Mouse (Mus musculus): Measurements from ENCODE around the gene Zfp580.
"Not testable (repeated sequence)": the region's sequence is repeated elsewhere in the genome, so short reads cannot be mapped to it uniquely, and the experiment has no call there.

The Zfp580 gene

DNA sequence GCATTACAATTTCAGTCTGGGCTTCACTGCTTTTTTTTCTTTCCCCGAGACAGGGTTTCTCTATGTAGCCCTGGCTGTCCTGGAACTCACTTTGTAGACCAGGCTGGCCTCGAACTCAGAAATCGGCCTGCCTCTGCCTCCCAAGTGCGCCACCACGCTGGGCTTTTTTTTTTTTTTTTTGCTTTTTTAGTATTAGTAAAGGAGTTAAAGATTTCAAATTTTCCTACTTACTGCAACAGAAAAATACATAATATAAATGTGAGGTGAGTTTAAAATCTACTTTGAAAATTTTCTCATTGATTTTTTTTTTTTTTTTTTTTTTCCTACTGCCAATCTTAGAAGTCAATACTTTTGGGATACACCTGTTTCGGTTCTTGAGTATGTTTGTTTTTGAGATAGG is 13.5 kb downstream of the Zfp580 start:
- DNase-seq (ENCODE audit: low spot score): no peak

- DNase-seq (ENCODE audit: low spot score): no peak
Observed at GRCm38 (mm10) chr7:5073586-5073985, 22.2 kb downstream of the Zfp580 start.

GRCm38 (mm10) chr7:5074984-5075383 is 23.6 kb downstream of the Zfp580 start:
- no peak for DNase-seq (ENCODE audit: low spot score)

GRCm38 (mm10) chr7:5076931-5077330 is 25.6 kb downstream of the Zfp580 start:
- no peak for DNase-seq (ENCODE audit: low spot score)

DNA sequence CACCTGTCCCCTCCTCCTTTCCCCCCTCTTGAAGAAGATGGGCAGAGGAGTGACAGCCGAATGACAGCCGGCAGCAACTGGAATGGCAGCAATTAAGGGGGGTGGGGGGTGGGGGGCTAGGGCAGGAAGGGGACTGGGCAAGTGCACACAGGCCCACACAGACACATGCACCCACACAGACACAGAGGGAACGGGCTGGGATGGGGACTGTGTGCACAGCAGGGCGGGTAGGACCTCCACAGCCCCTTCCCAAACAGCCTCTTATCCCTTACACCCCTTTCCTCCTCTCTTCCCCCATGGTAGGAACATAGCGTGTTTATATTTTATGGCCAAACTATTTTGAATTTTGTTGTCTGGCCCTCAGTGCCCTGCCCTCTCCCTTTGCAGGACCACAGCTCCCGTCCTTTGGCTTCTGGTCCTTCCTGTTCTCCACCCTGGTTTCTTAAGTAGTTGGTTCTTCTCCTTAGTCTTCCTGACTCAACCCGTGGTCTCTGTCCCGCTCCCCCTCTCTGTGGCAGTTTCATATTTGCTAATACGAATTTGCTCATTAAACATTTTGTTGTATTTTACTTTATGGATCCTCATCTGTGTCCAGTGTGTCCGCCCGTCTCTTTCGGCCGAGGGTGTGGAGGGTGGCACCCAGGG is 28.1 kb downstream of the Zfp580 start:
- DNase-seq (ENCODE audit: low spot score): not testable (repeated sequence)

DNA sequence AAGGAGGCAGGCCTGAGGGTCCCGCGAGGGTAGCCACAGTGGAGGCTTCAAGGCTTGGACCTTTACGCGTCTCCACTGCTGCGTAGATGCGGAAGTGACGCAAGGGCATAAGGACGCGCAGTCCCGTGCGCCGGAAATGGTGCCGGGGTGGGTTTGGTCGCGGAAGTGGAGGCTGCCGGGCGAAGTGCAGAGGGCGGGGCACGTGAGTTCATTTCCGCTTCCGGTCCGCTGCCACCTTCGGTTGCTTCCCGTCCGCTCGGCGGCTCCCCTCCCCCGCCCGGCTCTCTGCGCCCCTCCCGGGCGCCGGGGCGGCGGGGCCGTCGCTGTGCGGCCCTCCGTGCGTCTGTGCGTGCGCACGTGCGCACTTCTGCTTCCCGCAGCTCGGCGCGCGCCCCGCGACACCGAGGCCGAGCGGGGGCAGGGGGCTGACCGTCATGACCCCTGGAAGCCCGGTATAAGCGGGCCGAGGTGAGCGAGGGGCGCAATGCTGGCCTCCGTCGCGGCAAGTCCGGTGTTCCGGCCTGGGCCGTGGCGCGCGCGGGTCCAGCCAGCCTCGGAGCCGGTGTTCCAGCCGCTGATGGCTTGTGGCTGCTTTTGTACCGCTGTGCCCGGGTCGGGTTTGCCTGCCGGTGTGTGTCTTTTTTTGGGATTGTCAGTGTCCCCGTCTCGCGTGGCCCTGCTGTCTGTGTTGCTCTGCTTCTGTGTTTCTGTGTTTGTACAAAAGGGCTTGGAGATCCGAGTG is 28.8 kb downstream of the Zfp580 start, which contains the start of gene Epn1:
Epn1 (plus strand) TSS at position 226 of the 742 bp plus-strand sequence.
- DNase-seq (ENCODE audit: low spot score): peak; percentile 92

- no peak for DNase-seq (ENCODE audit: low spot score)
Observed at GRCm38 (mm10) chr7:5080815-5081214, 29.5 kb downstream of the Zfp580 start.

DNA sequence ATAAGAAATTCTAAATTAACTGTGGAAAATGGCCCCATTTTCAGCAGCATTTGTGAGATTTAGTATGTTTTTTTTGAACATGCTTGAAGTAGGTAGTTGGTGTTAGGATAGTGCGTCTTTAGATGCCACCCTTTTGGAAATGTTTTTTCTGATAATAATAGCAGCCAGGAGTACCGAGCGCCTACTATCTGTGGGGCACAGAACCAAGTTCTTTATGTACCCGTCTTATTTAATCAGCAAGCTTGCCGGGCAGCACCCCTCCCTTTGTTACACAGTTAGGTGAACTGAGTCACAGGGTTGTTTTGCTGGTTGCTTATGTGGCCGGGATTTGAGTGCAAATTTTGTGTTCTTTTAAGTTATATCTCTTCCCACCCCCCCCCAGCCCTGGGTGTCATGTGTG is 29.9 kb downstream of the Zfp580 start:
- no peak for DNase-seq (ENCODE audit: low spot score)

DNA sequence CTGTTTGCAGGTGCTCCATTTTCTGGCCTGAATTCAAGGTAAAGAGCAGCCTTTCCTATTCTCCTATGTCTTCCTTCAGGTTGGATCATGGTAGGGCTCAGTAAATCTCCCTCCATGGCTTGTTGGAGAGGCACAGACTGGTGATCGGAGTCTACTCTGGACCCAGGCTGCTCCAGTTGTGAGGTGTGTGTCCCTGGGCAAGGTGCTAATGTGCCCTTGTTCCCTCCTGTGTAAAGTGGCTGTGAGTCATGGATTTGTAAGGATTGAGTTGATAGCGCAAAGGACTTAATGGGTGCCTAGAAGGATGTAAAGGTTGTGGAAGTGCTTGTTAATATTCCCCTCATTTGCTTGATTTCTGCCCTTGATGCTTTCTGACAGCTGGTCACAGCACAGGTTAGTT is 30.6 kb downstream of the Zfp580 start:
- DNase-seq (ENCODE audit: low spot score): no peak

DNA sequence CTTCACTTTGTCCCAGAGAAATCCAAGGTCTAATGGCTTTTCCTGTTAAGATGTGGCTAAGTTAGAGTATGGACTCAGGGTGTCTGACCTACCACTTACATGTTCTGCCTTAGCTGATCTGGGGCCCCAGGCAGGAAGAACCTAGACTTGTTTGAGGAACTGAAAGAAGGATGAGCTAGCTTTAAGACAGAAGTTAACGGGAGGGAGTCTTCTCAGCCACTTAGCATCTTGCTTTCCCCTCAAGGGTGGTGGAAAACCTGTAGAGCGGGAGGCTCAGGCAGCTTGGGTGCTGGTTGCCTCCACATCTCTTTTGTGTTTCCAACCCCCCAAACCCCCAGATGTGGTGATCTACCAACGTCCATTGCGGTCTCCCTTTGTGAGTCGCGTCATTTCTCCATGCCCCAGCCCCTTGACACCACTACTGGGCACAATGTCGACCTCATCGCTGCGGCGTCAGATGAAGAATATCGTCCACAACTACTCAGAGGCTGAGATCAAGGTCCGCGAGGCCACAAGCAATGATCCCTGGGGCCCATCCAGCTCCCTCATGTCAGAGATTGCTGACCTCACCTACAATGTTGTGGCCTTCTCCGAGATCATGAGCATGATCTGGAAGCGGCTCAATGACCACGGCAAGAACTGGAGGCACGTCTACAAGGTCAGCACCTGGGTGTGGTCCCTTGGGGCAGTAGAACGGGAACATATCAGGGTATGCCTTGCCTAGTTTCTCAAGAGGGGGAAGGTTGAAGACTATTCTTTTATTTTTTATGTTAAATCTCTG is 32.2 kb downstream of the Zfp580 start:
- DNase-seq (ENCODE audit: low spot score): no peak

DNA sequence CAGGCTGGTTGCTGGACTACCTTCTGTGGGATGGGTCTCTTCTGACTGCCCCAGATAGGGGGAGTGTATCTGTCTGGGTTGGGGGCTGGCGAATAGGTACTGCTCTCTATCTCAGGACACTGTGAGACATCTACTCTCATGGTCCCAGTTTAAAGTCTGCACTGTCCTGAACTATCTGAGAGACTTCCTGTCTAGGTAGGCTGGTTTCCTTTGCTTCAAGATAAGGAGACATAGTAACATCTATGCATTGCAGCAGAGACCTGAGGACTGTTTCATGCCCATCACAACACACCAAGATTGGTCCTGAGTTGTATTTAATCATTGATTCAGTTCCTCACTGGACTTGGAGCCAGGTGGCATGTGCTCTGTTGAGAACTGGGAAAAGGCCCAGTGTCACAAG is 34.2 kb downstream of the Zfp580 start:
- DNase-seq (ENCODE audit: low spot score): no peak

GRCm38 (mm10) chr7:5086921-5087440 is 35.6 kb downstream of the Zfp580 start:
- no peak for DNase-seq (ENCODE audit: low spot score)

DNA sequence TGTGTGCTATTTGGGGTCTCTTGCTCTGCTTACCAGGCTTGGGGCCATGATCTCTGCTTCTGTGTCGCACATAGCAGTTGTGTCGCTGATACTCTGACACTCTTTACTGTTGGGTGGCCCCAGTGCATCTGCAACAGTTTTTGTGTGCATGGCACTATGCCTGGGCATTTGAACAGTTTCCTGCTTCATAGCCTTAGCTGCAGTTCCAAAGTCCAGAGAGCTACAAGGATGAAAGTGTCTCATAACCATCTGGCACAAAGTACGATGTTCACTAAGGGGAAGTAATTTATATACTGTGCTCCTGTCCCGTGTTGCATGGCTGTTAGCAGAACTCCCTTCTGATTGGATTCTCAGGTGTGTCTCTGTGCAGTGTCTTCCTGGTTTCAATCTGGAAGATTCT is 36.5 kb downstream of the Zfp580 start:
- DNase-seq (ENCODE audit: low spot score): no peak

DNA sequence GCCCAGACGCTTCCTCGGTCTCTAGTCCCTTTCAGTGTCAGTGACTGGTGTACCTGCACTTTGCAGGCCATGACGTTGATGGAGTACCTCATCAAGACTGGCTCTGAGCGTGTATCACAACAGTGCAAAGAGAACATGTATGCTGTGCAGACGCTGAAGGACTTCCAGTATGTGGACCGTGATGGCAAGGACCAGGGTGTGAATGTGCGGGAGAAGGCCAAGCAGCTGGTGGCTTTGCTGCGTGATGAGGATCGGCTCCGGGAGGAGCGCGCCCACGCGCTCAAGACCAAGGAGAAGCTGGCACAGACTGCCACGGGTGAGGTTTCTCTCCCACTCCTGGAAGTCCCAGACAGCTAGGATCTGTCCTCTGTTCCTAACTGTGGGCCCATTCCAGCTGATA is 38.5 kb downstream of the Zfp580 start:
- DNase-seq (ENCODE audit: low spot score): no peak

- DNase-seq (ENCODE audit: low spot score): no peak
Observed at GRCm38 (mm10) chr7:5091008-5091728, 39.8 kb downstream of the Zfp580 start.

- no peak for DNase-seq (ENCODE audit: low spot score)
Observed at GRCm38 (mm10) chr7:5092381-5092780, 41.0 kb downstream of the Zfp580 start.

GRCm38 (mm10) chr7:5092831-5093510 is 41.6 kb downstream of the Zfp580 start:
- no peak for DNase-seq (ENCODE audit: low spot score)

DNA sequence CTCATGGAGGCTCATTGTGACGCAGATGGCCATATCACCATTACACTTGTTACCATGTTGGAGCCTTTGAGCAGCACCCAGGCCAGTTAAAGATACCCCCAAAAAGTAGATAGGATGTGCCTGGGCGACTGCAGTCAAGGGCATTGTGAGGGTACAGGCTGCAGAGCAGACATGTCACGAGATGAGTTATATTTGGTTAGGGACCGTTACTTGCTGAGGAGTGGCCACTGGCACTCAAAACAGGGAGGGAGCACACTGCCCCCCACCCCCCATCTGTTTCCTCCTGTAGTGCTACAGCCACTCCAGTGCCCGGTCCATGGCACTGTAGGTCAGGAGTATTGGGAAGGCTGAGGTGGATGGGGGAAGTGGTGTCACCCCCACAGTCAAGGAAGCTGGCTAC is 47.4 kb downstream of the Zfp580 start:
- no peak for DNase-seq (ENCODE audit: low spot score)

DNA sequence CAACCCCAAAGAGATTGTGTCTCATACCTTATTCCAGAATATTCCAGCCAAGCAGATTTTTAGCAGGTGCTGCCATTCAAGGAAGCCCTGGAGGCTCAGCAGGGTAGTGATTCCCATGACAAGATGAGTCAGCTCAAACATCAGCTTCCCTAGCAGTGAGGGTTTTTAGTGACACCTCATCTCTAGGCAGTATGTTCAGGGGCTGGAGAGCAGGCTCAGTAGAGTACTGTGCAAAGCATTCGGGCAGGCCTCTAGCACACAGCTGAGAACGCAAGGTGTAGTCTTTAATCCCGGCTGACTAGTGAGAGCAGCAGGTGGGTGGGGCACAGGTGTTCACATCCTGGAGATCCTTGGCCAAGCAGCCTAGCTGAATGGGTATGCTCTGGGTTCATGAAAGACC is 48.5 kb downstream of the Zfp580 start:
- no peak for DNase-seq (ENCODE audit: low spot score)

- no peak for DNase-seq (ENCODE audit: low spot score)
Observed at GRCm38 (mm10) chr7:5101066-5101663, 49.8 kb downstream of the Zfp580 start.

GRCm38 (mm10) chr7:5102564-5102963 is 51.2 kb downstream of the Zfp580 start:
- no peak for DNase-seq (ENCODE audit: low spot score)
